Mouse (Mus musculus): ENCODE data around the gene Akap3. TPM values are rescaled to one million over a fixed set of nuclear protein-coding genes. Genes with fewer than 3 reads are reported as not detected.
A peak's percentile ranks its signal among the peaks of the same experiment; 100 is the strongest.

The Akap3 gene
- polyA plus RNA-seq, 1 experiment from 2014 or later, result 0.09 TPM

DNA sequence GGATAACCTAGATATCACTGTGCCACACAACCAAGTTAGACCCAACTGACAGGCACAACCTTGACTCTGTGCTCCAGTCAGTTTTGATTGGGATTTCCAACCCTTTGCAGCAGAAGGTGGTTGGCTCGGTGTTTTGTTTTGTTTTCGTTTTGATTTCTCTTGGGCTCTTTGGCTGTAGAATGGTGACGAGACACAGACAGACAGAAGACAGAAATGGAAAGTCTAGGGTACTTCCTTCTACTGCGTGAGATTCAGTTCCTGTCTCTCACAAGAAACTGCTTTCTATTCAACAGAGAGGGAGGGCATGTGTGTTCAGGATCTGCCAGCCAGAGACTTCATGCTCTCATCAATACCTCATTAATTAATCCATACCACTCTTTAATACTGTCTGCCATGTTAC, 57.8 kb downstream of the Akap3 start:
- H3K9me3 ChIP-seq (replicated peaks), result no peaks in the 10 kb centered on the region
- no peaks in the 10 kb centered on the region for H3K27me3 ChIP-seq (ENCODE audit: low read depth, poor library complexity, severe bottlenecking)
- H3K36me3 ChIP-seq, result no peaks in the 10 kb centered on the region
- H3K4me3 ChIP-seq, result no peak overlapping the region
- no peaks in the 10 kb centered on the region for H3K4me1 ChIP-seq
- 86% methylated on average over 4 of the region's 4 CpGs for WGBS
- DNase-seq (ENCODE audit: low spot score), result no peak
- no peak overlapping the region for H3K27ac ChIP-seq (replicated peaks)

DNA sequence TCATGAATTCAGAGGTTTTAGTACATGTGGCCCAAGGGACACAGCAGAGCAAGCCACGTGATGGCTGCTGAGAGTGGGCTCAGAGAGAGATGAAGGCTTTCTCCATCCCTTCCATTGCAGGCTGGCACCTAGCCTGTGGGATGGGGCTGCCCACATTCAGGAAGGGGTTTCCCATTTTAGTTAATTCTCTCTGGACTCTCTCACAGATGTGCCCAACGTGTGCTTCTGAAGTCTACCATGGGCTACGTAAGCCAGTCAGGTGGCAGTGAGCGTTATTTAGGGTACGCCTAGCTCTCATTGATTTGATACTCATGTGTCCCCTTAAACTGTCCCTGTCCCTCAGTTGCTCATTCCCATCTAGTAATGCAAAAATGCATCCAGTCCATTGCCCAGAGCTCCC, 62.0 kb downstream of the Akap3 start:
- no peaks in the 10 kb centered on the region for H3K9me3 ChIP-seq (replicated peaks)
- WGBS, result 84% methylated on average over 5 of the region's 5 CpGs
- H3K36me3 ChIP-seq, result no peaks in the 10 kb centered on the region
- H3K27me3 ChIP-seq (ENCODE audit: low read depth, poor library complexity, severe bottlenecking), result no peaks in the 10 kb centered on the region
- H3K4me1 ChIP-seq, result no peaks in the 10 kb centered on the region
- no peak overlapping the region for H3K27ac ChIP-seq (replicated peaks)
- no peak overlapping the region for H3K4me3 ChIP-seq
- DNase-seq (ENCODE audit: low spot score), result no peak

DNA sequence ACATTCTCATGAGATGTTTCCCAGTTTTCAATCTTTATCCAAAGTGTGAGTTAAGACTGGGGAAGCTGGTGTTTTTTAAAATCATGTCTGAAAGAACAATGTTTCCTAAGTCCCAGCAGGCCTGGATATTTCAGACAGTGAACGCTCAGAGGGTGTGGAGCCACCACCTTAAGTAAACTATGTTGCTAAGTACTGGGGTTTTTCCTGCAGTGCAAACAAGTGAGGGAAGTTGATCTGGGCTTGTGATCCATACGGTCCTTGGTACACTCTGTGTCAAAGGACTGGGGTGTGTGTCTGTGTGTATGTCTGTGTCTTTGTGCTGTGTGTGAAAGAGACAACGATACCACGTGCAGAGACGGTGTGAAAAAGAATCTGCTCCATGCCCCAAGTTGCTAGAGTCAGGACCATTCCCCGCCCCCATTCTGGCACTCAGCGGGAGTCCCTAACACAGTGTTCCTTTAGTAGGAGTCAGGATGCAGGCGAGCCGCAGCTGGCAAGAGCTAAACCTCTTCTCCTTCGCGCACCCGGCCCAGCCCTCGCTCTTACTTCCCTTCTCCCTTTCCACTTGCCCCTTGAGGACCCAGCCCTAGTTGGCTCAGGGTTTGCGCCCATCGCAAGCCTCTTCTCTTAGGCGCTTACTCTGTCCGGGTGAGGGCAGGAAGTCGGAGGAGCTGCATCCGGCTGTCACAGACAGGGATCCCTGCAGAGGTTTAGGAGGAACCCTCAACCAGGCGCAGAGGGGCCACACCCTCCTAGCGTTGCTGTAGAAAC, 68.4 kb downstream of the Akap3 start, which contains the start of gene Dyrk4:
TSS of gene Dyrk4 (minus strand) at position 729 of the 771 bp plus-strand sequence.
- H3K9me3 ChIP-seq (replicated peaks), result no peaks in the 10 kb centered on the region
- 8% methylated on average over 21 of the region's 21 CpGs for WGBS
- H3K4me1 ChIP-seq, result peaks cover 11% of the 10 kb centered on the region
- peaks cover 43% of the 10 kb centered on the region for H3K36me3 ChIP-seq
- no peaks in the 10 kb centered on the region for H3K27me3 ChIP-seq (ENCODE audit: low read depth, poor library complexity, severe bottlenecking)
- peak; percentile 36 for DNase-seq (ENCODE audit: low spot score)
- H3K27ac ChIP-seq (replicated peaks), result peak within 1 kb of the TSS; percentile 75
- H3K4me3 ChIP-seq, result peak within 1 kb of the TSS; percentile 50

Other genes with a start within 250 kb of the Akap3 start
- gene Kcna1, start 206.7 kb upstream of the Akap3 start, polyA plus RNA-seq (2016; fragmentation: Nextera tagmentation; extraction: Ambion mirVana), result 1.9 and 2.5 TPM in 2 replicates
- 3.4 and 4.9 TPM in 2 replicates for gene Kcna6, start 112.4 kb upstream of the Akap3 start, polyA plus RNA-seq (2016; fragmentation: Nextera tagmentation; extraction: Ambion mirVana)
- gene Ndufa9, start 4.0 kb upstream of the Akap3 start, polyA plus RNA-seq (2016; fragmentation: Nextera tagmentation; extraction: Ambion mirVana), result 183 and 197 TPM in 2 replicates
- 0.06 and 0.11 TPM in 2 replicates for gene Dyrk4, start 68.7 kb downstream of the Akap3 start, polyA plus RNA-seq (2016; fragmentation: Nextera tagmentation; extraction: Ambion mirVana)
- gene Rad51ap1, start 86.5 kb downstream of the Akap3 start, polyA plus RNA-seq (2016; fragmentation: Nextera tagmentation; extraction: Ambion mirVana), result 72.8 and 83.1 TPM in 2 replicates
- gene D6Wsu163e, start 86.9 kb downstream of the Akap3 start, polyA plus RNA-seq (2016; fragmentation: Nextera tagmentation; extraction: Ambion mirVana), result 16.0 and 17.5 TPM in 2 replicates
- not detected in 2 replicates for gene Fgf6, start 162.5 kb downstream of the Akap3 start, polyA plus RNA-seq (2016; fragmentation: Nextera tagmentation; extraction: Ambion mirVana)
- gene Fgf23, start 219.8 kb downstream of the Akap3 start, polyA plus RNA-seq (2016; fragmentation: Nextera tagmentation; extraction: Ambion mirVana), result 0.14 TPM in 1 of 2 replicates, not detected in the other